Mouse (Mus musculus): ENCODE data around the gene Slc10a1. TPM values are rescaled to one million over a fixed set of nuclear protein-coding genes. Genes with fewer than 3 reads are reported as not detected.

Gene Slc10a1
- polyA plus RNA-seq, 1 experiment from 2014 or later, result 0.15 TPM

DNA sequence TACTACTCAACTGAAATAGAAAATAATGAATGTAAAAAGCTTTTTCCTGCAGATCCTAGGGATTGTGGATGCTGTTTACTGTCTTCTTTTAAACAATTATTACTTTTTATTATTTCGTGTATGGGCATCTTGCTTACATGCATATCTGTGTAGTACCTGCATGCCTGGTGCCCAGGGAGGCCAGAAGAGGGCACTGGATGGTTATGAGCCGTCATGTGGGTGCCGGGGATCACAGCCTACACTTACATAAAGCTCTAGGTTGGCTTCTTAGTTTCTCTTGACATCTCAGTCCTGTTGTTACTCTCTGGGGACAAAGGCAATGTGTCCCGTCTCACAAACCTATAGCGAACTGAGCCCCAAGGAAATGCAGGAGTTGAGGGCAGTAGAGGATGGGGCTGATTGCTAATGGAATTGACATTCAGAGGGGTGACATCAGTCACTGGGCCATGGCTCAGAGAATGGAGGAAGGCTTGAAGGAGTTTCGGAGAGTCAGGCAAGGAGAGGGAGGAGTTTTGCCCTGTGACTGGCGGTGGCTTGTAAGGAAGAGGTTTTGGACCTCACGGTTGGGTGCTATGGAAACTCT is 24.1 kb upstream of the Slc10a1 start:
- ChIA-PET CTCF (no interaction called here), POLR2A (interaction anchor here (0.5 kb wide), 1 partner anchor 27 kb away, joined by 3 read pairs; no protein-coding TSS in a partner anchor)
- ATAC-seq (no peak), DNase-seq (ENCODE audit: low read depth, low spot score) (no peak)
- no peak for TF ChIP-seq CTCF (IDR thresholded peaks at IDR 0.05)
- in situ Hi-C loops (cut with MboI; ENCODE audit: low pct_unique_long_range_greater_than_20kb), result loop anchor here (25.0 kb wide), 1 partner anchor 795 kb away; the partner anchor contains the start of gene Map3k9
- peaks cover 41% of the 10 kb centered on the region for H3K27me3 ChIP-seq

DNA sequence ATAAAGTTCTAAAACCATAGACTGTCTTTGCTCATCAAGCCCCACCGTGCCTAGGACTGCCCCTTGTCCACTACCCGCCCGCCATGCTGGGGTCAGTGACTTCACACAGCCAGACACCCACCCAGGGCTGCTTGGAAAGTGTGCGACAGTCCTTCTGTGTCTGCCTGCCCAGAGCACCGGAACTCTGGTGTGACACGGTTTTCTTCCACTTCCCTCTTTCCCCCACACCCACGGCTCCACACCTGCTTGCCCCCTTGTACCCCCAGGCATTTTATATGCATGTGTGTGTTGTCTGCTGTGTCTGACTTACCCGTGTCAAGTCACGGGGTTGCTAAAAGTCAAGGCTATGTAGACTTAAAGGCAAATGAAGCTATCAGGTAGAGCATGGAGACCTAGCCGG is 23.3 kb upstream of the Slc10a1 start:
- ATAC-seq (no peak), DNase-seq (ENCODE audit: low read depth, low spot score) (no peak)
- ChIA-PET CTCF (no interaction called here), POLR2A (interaction anchor here (0.5 kb wide), 1 partner anchor 26 kb away, joined by 3 read pairs; no protein-coding TSS in a partner anchor)
- H3K27me3 ChIP-seq, result peaks cover 33% of the 10 kb centered on the region
- in situ Hi-C loops (cut with MboI; ENCODE audit: low pct_unique_long_range_greater_than_20kb), result loop anchor here (25.0 kb wide), 1 partner anchor 795 kb away; the partner anchor contains the start of gene Map3k9
- no peak for TF ChIP-seq CTCF (IDR thresholded peaks at IDR 0.05)

DNA sequence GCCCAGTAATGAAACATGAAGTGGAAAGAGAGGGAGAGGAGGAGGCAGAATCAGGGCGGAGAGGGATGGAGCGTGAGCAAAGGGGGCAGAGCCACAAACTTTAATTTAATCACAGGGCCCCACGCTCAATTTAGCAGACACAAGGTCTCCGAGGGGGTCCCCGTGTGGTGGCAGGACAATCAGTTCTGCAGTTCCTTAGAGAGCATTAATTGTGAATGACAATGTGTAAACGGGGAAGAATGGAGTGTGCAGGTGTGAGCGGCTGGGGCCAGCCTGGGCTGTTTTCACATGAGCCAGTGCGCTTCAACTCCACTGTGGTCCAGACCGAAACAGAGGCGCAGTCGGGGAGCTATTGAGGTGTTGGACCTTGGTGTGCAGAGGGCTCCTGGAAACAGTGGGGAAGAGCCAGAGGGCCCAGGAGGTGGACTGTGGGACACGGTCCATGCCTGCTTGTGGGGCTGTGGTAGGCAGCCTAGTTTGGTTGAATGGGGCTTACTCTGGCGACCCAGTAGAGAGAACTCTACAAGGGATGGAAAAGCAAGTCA is 22.5 kb upstream of the Slc10a1 start:
- no peak for ATAC-seq
- in situ Hi-C loops (cut with MboI; ENCODE audit: low pct_unique_long_range_greater_than_20kb), result loop anchor here (25.0 kb wide), 1 partner anchor 796 kb away; the partner anchor contains the start of gene Map3k9
- peaks cover 31% of the 10 kb centered on the region for H3K27me3 ChIP-seq
- POLR2A ChIA-PET, result no interaction called here
- no peak for DNase-seq (ENCODE audit: low read depth, low spot score)
- no peak for TF ChIP-seq CTCF (IDR thresholded peaks at IDR 0.05)
- CTCF ChIA-PET, result no interaction called here

DNA sequence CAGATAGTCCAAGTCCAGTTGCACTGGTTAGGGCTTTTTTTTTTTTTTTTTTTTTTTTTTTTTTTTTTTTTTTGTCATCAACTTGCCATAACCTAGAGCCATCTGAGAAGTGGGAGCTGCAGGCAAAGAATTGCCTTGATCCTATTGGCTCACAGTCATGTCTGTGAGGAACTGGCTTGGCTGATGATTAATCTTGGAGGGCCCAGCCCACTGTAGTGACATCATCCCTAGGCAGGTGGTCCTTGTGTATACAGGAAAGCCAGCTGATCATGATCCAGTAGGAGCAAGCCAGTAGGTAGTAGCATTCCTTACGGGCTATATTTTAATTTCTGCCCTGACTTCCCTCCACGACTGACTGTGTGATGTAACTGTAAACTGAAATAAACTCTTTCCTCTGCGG is 19.8 kb upstream of the Slc10a1 start:
- CTCF ChIA-PET, result interaction anchor here (0.8 kb wide), 1 partner anchor 175 kb away, joined by 3 read pairs; no protein-coding TSS in a partner anchor

DNA sequence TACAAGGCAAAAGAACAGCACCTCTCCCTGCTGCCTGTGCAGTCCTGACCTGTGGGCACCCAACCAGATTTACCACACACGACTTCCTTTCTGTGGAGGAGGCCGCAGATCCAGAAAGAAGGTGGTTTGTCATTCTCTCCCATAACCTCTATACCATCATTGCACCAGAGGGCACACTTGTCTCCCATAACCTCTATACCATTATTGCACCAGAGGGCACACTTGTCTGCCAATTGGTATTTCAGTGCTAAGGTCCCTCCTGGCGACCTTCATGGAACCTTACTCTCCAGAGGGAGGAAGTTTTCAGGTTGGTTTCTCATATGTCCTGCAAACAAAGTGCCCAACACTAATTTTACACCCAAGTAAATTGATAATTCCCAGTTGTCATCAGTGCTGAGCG is 18.1 kb upstream of the Slc10a1 start:
- POLR2A ChIA-PET, result no interaction called here
- peaks cover 9% of the 10 kb centered on the region for H3K27me3 ChIP-seq
- in situ Hi-C loops (cut with MboI; ENCODE audit: low pct_unique_long_range_greater_than_20kb), result loop anchor here (25.0 kb wide), 1 partner anchor 801 kb away; the partner anchor contains the start of gene Map3k9
- CTCF ChIA-PET, result no interaction called here
- ATAC-seq (no peak), DNase-seq (ENCODE audit: low read depth, low spot score) (no peak)
- no peak for TF ChIP-seq CTCF (IDR thresholded peaks at IDR 0.05)

More for the DNA sequence above, 19.8 kb upstream of the Slc10a1 start:
- POLR2A ChIA-PET, result no interaction called here
- no peak for ATAC-seq
- H3K27me3 ChIP-seq, result peaks cover 14% of the 10 kb centered on the region
- no peak for DNase-seq (ENCODE audit: low read depth, low spot score)
- no peak for TF ChIP-seq CTCF (IDR thresholded peaks at IDR 0.05)
- in situ Hi-C loops (cut with MboI; ENCODE audit: low pct_unique_long_range_greater_than_20kb), result loop anchor here (25.0 kb wide), 1 partner anchor 799 kb away; the partner anchor contains the start of gene Map3k9

DNA sequence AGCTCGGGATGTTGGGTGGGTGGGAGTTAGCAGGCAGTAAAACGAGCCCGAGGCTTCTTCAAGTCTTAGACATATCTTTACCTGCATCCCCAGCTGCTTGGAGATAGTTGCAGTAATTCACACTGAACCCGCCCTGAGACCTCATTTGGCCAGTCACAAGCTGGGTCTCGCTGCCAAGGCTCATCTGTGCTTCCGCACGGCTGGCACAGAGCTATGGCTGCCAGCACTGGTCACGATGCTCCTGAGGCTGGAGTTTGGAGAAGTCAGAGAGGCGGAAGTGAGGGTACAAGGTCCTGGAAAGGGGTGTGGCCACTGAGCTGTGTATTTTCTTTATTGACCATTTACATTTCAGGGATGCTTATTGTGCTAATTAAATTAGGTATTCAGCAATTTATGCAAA is 15.2 kb upstream of the Slc10a1 start:
- CTCF ChIA-PET, result interaction anchor here (1.3 kb wide), 1 partner anchor 11 kb away, joined by 3 read pairs; no protein-coding TSS in a partner anchor
- peaks cover 7% of the 10 kb centered on the region for H3K27me3 ChIP-seq
- in situ Hi-C loops (cut with MboI; ENCODE audit: low pct_unique_long_range_greater_than_20kb), result loop anchor here (5.0 to 25.0 kb wide), 3 partner anchors 199 to 804 kb away; partner anchors contain the start of gene Map3k9
- TF ChIP-seq CTCF (IDR thresholded peaks at IDR 0.05), result no peak
- ATAC-seq (no peak), DNase-seq (ENCODE audit: low read depth, low spot score) (no peak)
- POLR2A ChIA-PET, result interaction anchor here (0.5 kb wide), 1 partner anchor 57 kb away, joined by 3 read pairs; no protein-coding TSS in a partner anchor

DNA sequence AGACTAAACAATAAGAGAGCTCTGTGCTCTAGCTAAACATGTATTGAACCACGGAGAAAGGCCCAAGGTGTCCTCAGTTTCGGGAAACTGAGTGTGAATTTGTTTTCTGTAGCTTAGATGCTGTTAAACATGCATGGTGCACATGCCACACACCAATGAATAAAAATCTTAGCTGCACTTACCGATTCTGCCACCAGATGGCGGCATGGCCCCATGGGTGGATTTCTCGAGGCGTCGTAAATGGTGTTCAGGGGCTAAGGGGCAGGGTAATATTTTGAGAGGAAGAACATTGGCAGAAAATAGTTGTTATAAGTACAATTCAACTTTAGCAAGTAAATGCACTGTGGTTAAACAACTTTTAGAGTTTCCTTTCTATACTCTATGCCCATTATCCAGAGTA is 13.8 kb upstream of the Slc10a1 start:
- no peak for ATAC-seq
- H3K27me3 ChIP-seq, result peaks cover 7% of the 10 kb centered on the region
- ChIA-PET POLR2A (no interaction called here), CTCF (interaction anchor here (1.0 to 1.3 kb wide), 3 partner anchors 10 to 199 kb away, joined by 4 to 6 read pairs (median 5); partner anchors contain the start of gene Slc10a1)
- in situ Hi-C loops (cut with MboI; ENCODE audit: low pct_unique_long_range_greater_than_20kb), result loop anchor here (5.0 to 25.0 kb wide), 3 partner anchors 200 to 805 kb away; partner anchors contain the start of gene Map3k9
- no peak for DNase-seq (ENCODE audit: low read depth, low spot score)
- peak; percentile 95 for TF ChIP-seq CTCF (IDR thresholded peaks at IDR 0.05)

DNA sequence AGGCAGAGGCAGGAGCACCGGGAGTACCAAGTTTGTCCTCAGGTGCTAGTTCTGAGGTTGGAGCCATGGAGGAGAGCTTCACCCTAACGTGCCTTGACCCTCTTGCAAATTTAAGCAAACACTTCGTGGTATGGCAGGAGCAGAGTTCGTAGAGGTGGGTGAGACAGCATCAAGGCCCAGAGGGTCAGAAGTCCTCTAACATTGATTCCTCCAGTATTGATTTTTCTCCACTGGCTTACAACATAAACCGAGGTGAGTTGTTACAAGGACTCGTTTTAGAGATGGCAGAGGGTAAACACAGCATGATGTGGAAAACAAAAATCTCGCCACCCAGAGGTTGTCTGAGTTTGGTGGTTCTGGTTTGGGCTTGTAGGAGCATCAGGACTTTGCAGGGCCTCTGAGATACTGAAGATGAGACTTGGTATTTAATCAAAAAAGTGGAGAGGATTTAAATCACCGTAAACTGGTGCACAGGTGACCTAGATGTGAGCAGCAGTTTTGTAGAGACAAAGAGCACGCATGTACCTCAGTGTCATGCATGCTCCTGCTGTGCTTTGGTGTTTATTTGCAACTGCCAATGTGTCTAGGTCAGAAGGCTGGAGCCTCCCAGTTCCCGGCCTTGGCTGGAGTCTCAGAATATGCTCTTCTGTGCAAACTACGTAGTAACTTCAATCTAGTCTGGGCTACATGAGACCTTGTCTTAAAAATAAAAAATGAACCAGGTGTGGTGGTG is 7.6 kb upstream of the Slc10a1 start:
- in situ Hi-C loops (cut with MboI; ENCODE audit: low pct_unique_long_range_greater_than_20kb), result loop anchor here (25.0 kb wide), 1 partner anchor 811 kb away; the partner anchor contains the start of gene Map3k9
- H3K27me3 ChIP-seq, result peaks cover 24% of the 10 kb centered on the region
- ChIA-PET POLR2A (no interaction called here), CTCF (no interaction called here)
- no peak for DNase-seq (ENCODE audit: low read depth, low spot score)
- TF ChIP-seq CTCF (IDR thresholded peaks at IDR 0.05), result no peak
- no peak for ATAC-seq

DNA sequence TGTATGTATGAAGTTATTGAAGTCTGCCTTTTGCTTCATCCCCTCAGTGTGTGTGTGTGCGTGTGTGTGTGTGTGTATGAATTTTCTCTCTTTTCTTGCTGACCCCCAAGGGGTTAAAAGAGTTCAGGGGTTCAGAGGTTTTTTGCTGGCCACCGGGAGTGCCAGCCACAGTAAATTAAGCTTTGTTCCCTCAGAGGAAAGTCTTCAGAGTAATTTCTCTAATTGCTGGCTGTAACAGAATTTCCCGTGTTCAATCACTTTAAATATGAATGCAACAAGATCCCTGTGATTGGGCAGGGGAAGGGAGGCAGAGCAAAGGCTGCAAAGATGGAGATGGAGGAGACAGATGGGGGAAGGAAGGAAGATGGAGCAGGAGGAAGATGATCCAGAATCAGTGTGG is 3.3 kb upstream of the Slc10a1 start:
- CTCF ChIA-PET, result interaction anchor here (2.0 kb wide), 1 partner anchor 10 kb away, joined by 6 read pairs; no protein-coding TSS in a partner anchor
- no peak for ATAC-seq
- no peak for DNase-seq (ENCODE audit: low read depth, low spot score)
- in situ Hi-C loops (cut with MboI; ENCODE audit: low pct_unique_long_range_greater_than_20kb), result no loop called here
- POLR2A ChIA-PET, result interaction anchor here (0.6 kb wide), 1 partner anchor 16 kb away, joined by 3 read pairs; no protein-coding TSS in a partner anchor
- no peak for TF ChIP-seq CTCF (IDR thresholded peaks at IDR 0.05)
- H3K27me3 ChIP-seq, result peaks cover 24% of the 10 kb centered on the region

DNA sequence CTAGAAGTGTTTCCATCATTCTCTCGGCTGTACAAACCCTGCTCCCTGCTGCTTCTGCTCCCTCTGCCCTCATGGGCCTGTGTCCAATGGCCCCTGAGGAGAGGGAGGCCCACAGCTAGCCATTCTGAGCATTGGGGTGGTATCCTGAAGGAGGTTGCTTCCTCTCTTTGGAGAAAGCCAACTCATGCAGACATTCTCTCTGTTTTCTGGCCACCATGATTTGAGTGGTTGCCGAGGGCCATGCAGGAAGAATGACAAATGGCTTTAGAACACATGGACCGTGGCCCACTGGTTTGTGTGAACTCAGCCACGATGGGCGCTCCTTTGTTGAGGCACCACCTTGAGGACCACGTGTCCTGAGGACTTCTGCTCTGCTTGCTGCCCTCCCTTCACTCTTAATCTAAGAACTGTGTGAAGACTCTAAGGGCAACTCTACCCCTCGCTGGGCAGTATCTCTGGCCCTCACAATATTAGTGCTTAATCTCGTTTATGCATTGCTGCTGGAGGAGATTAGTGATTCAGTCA is 1.7 kb upstream of the Slc10a1 start:
- CTCF ChIA-PET, result interaction anchor here (1.0 kb wide), 1 partner anchor 11 kb away, joined by 3 read pairs; no protein-coding TSS in a partner anchor
- ATAC-seq (no peak), DNase-seq (ENCODE audit: low read depth, low spot score) (no peak)

More for the DNA sequence above, 1.7 kb upstream of the Slc10a1 start:
- no peak for TF ChIP-seq CTCF (IDR thresholded peaks at IDR 0.05)
- in situ Hi-C loops (cut with MboI; ENCODE audit: low pct_unique_long_range_greater_than_20kb), result no loop called here
- POLR2A ChIA-PET, result no interaction called here
- peaks cover 15% of the 10 kb centered on the region for H3K27me3 ChIP-seq

Measured in Patski (cell line).